Mouse (Mus musculus): ENCODE data around the gene Coro2b. TPM values are rescaled to one million over a fixed set of nuclear protein-coding genes. Genes with fewer than 3 reads are reported as not detected.
A peak's percentile ranks its signal among the peaks of the same experiment; 100 is the strongest.

The Coro2b gene
- total and polyA plus RNA-seq, 2 experiments from 2014 or later = 24.7 to 47.2 TPM

- Histone ChIP-seq H3K27me3 (ENCODE audit: insufficient read depth, low read length) (no peaks in the 10 kb centered on the region), H3K27ac (no peak overlapping the region), H3K4me3 (ENCODE audit: low read length) (no peak overlapping the region), H3K4me1 (ENCODE audit: insufficient read depth, low read length) (peaks cover 23% of the 10 kb centered on the region), H3K4me2 (ENCODE audit: low read depth, low read length) (no peak overlapping the region), H3K36me3 (ENCODE audit: insufficient read depth, low read length) (peaks cover 9% of the 10 kb centered on the region; the same call in 1 of the 2 replicates), H3K9me3 (ENCODE audit: low read length) (no peaks in the 10 kb centered on the region), H3K9ac (replicated peaks; ENCODE audit: low read length) (no peak overlapping the region)
- ATAC-seq = no peak
- peak; percentile 30; the same call in 1 of the 2 replicates for TF ChIP-seq CTCF (IDR thresholded peaks at IDR 0.05; ENCODE audit: low read depth)
- WGBS = 57% methylated on average over 6 of the region's 6 CpGs
- DNase-seq (ENCODE audit: low spot score) = no peak
These were observed 166.1 kb downstream of the Coro2b start for GRCm38 (mm10) chr9:62370648-62371280.

- no peak overlapping the region for H3K4me3 ChIP-seq (ENCODE audit: low read length)
- H3K36me3 ChIP-seq (ENCODE audit: insufficient read depth, low read length) = peaks cover 9% of the 10 kb centered on the region; the same call in 1 of the 2 replicates
- DNase-seq (ENCODE audit: low spot score) (no peak), ATAC-seq (no peak)
- H3K27ac ChIP-seq = no peak overlapping the region
- no peak overlapping the region for H3K4me2 ChIP-seq (ENCODE audit: low read depth, low read length)
- no peak overlapping the region for H3K9ac ChIP-seq (replicated peaks; ENCODE audit: low read length)
- H3K4me1 ChIP-seq (ENCODE audit: insufficient read depth, low read length) = peaks cover 29% of the 10 kb centered on the region
- 66% methylated on average over 9 of the region's 9 CpGs for WGBS
- no peaks in the 10 kb centered on the region for H3K9me3 ChIP-seq (ENCODE audit: low read length)
- no peak for TF ChIP-seq CTCF (IDR thresholded peaks at IDR 0.05; ENCODE audit: low read depth)
- no peaks in the 10 kb centered on the region for H3K27me3 ChIP-seq (ENCODE audit: insufficient read depth, low read length)
These were observed 166.7 kb downstream of the Coro2b start for GRCm38 (mm10) chr9:62370186-62370585.

Other genes starting within 250 kb of the Coro2b start
- 50.7 and 57.2 TPM in 2 replicates for gene Anp32a, start 195.8 kb downstream of the Coro2b start, total RNA-seq (2014; rRNA removed)
- 112 and 116 TPM in 2 replicates for gene Anp32a, start 195.8 kb downstream of the Coro2b start, polyA plus RNA-seq (2015; fragmentation: Nextera tagmentation; extraction: Ambion mirVana)
- 1.7 and 2.1 TPM in 2 replicates for gene Itga11, start 140.8 kb upstream of the Coro2b start, total RNA-seq (2014; rRNA removed)
- gene Itga11, start 140.8 kb upstream of the Coro2b start, polyA plus RNA-seq (2015; fragmentation: Nextera tagmentation; extraction: Ambion mirVana) = 0.47 and 0.50 TPM in 2 replicates